Mouse (Mus musculus) left cerebral cortex, postnatal 10 days (tissue): ENCODE data around the gene Cmtm6. TPM values are rescaled to one million over a fixed set of nuclear protein-coding genes. Genes with fewer than 3 reads are reported as not detected.

Source experiments
- DNase-seq, 2 experiments: peaks; one replicate each; pipeline ENCODE4 v3.0.0; 2021 to 2022; ENCODE audit warnings: low spot score in 2 of 2, mixed read lengths in 1 of 2; ENCODE audit errors: extremely low spot score in 1 of 2
- intact Hi-C: fragments of 180-260 bp; cut with DNase I; formaldehyde crosslinking; loops from one replicate; pipeline ENCODE4 v1.15.1; 2025
- total RNA-seq, 2 experiments: library from RNA; stranded (reverse); gene quantifications; 2 replicates each; pipeline ENCODE4 v1.2.3; 2021

Cmtm6 gene
- total RNA-seq, 2 experiments from 2014 or later = 24.5 to 25.5 TPM

- intact Hi-C loops = no loop called here
- DNase-seq = no peak
These were observed 56.8 kb downstream of the Cmtm6 start for GRCm38 (mm10) chr9:114787716-114788115.

DNA sequence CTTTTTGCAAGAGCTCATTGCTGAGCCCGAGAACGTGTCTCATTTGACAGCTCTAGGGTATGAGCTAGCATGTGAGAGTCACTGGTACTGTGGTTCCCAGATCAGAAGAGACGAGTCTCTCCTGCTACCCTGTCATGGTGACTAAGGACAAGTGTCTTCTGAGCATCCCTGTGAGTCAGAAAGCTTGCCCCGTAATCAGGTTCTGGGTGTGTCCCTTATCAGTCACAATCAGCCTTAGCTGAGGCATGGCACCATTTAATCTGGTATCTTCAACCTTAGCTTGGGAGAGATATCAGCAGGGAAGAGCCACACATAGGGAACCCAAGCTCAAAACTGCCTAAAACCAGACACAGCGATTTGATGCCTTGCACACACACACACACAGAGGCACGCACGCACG is 57.8 kb downstream of the Cmtm6 start:
- DNase-seq = no peak
- intact Hi-C loops = no loop called here

DNA sequence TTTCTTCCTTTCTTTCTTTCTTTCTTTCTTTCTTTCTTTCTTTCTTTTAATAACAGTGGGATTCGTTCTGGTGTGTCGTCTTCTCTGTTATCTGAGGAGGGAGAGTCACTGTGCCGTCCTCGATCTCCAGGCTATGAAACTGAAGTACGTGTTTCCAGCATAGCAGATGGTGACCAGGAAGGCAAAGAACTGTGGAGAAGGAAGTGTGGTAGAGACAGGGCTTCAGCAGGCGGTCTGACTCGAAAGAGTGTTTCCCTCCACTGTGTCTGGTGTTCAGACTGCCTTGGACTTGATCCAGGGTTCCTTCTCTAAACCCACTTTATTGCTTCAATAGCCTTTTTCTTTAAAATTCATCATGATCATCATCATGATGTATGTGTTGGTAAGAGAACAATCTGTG is 58.6 kb downstream of the Cmtm6 start:
- intact Hi-C loops = no loop called here
- peak in 1 of 2 experiments; percentile 12 for DNase-seq

- no peak for DNase-seq
- intact Hi-C loops = loop anchor here (10.0 kb wide), 1 partner anchor 465 kb away; no protein-coding TSS in a partner anchor
These were observed 59.1 kb downstream of the Cmtm6 start for GRCm38 (mm10) chr9:114789989-114790388.

DNA sequence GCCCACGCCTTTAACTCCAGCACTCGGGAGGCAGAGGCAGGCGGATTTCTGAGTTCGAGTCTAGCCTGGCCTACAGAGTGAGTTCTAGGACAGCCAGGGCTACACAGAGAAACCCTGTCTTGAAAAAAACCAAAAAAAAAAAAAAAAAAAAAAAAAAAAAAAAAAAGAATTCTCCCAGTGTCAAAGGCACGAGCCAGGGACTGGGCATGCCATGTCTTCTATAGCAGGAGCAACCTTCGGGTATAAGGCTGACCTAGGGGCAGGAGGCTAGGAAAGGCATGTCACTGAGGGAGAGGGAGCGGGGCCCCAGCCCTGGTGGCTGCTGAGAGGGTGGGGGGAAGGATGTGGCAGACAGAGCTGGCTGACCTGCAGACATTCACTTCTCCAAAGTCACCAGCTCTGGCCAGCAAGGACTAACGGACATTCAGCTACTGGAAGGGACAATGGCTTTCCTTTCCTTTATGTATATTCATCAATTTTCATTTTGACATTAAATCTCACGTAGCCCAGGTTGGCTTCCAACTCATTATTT is 62.9 kb downstream of the Cmtm6 start:
- no peak for DNase-seq
- intact Hi-C loops = loop anchor here (10.0 kb wide), 1 partner anchor 461 kb away; no protein-coding TSS in a partner anchor

DNA sequence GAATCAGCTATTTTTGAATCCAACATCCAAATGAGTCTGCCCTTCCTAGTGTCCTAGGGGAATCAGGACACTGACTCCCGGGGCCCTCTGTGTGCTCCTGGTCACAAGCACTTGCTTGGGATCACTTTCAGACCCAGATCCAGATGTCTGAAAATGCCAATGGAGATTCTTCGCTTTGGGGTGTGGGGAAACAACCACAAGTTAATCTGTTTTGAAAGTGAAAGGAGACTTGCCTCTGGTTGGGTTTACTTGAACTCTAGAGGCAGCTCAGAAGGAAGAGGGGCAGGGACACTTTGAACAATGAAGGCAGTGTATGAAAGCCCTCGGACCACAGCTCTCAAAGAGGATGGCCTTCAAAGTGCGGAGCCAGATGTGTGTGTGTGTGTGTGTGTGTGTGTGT is 63.6 kb downstream of the Cmtm6 start:
- DNase-seq = no peak
- intact Hi-C loops = loop anchor here (10.0 kb wide), 1 partner anchor 460 kb away; no protein-coding TSS in a partner anchor

DNA sequence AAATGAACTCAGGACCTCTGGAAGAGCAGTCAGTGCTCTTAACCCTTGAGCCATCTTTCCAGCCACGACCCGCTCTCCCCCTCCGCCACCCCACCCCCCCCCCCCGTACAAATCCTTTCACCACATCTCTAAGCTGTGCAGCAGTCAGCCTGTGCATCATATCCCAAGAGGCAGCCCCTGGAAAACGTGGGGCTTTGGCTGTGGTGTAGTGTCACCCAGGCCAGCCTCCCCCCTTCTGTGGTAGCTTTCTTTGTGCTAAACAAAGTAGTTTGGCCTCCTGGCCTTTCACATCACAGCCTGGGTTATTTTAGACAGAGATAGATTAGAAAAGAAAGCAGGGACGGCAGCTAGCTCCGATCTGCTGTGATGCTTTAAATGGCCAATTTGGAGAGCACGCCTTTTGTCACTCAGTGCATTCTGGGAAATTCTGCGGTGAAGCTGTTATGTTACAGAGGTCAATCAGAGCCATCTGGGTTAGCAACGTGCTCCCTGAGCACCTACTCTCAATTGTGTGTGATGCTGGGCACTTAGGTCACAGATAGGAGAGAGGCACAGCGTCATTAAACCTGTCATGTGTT is 65.6 kb downstream of the Cmtm6 start:
- intact Hi-C loops = loop anchor here (5.0 to 10.0 kb wide), 3 partner anchors 101 to 458 kb away; no protein-coding TSS in a partner anchor
- no peak for DNase-seq

GRCm38 (mm10) chr9:114797329-114798004 is 66.6 kb downstream of the Cmtm6 start:
- peak; percentile 89 to 90 for DNase-seq
- intact Hi-C loops = loop anchor here (5.0 to 10.0 kb wide), 3 partner anchors 100 to 457 kb away; no protein-coding TSS in a partner anchor

DNA sequence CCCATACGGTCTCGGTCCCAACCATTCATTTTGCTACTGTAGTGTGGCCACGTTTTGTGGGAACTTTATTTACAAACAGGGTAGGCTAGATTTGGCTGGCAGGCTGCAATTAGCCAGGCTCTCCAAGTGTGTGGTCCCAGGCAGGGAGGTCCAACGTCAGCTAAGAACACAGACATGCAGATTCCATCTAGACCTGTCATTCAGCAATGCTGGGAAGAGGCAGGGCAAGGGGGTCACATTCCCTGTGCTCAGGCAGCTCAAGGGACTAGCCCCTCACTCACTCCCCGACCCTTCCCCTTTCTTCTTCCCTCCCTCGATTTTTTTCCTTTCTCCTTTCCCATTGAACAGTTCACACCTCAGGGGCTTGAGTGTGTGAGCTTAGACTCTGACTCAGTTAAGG is 67.9 kb downstream of the Cmtm6 start:
- no peak for DNase-seq
- intact Hi-C loops = loop anchor here (5.0 to 10.0 kb wide), 3 partner anchors 98 to 456 kb away; no protein-coding TSS in a partner anchor

Other genes with a start within 250 kb of the Cmtm6 start
- gene Ccr4, start 226.2 kb upstream of the Cmtm6 start, total RNA-seq = not detected
- not detected for gene C130032M10Rik, start 215.4 kb upstream of the Cmtm6 start, total RNA-seq
- under 1 TPM; 0.26 TPM for gene Trim71, start 166.7 kb upstream of the Cmtm6 start, total RNA-seq
- 10 to 100 TPM; 50.8 to 52.2 TPM for gene Cnot10, start 90.9 kb upstream of the Cmtm6 start, total RNA-seq
- gene Dync1li1, start 42.3 kb upstream of the Cmtm6 start, total RNA-seq = 100 to 1,000 TPM; 110 to 118 TPM
- gene Cmtm7, start 50.7 kb downstream of the Cmtm6 start, total RNA-seq = 1 to 10 TPM; 4.1 to 5.3 TPM
- 1 to 10 TPM; 2.1 to 2.5 TPM for gene Cmtm8, start 113.0 kb downstream of the Cmtm6 start, total RNA-seq
- gene Gpd1l, start 202.9 kb downstream of the Cmtm6 start, total RNA-seq = 100 to 1,000 TPM; 106 to 108 TPM
- 10 to 100 TPM; 55.7 to 56.3 TPM for gene Osbpl10, start 247.5 kb downstream of the Cmtm6 start, total RNA-seq